Mouse (Mus musculus) midbrain, embryonic 14.5 days (tissue): ENCODE data around the gene Adrb1. TPM values are rescaled to one million over a fixed set of nuclear protein-coding genes. Genes with fewer than 3 reads are reported as not detected.

Experiments used
- ATAC-seq: fragments of 200-750 bp; cut with Nextera tagmentation; 2 replicates; pipeline ENCODE4 v1.8.0; 2017; ENCODE audit warnings: moderate number of reproducible peaks, moderate library complexity; ENCODE audit not compliant: low FRiP score, low TSS enrichment
- DNase-seq: peaks from one replicate; pipeline ENCODE4 v3.0.0-alpha.2; 2015
- H3K27ac ChIP-seq: fragments of 300-500 bp; sonication (generic); replicated peaks from 2 replicates; pipeline ENCODE4 v1.5.1; 2014; ENCODE audit warnings: mild to moderate bottlenecking, low read depth, low read length, moderate library complexity
- H3K27me3 ChIP-seq: fragments of 300-500 bp; sonication (generic); 2 replicates; pipeline ENCODE4 v1.6.1; 2014; ENCODE audit warnings: low read length, control low read depth, mixed read lengths; ENCODE audit not compliant: control insufficient read depth, insufficient read depth
- H3K36me3 ChIP-seq: fragments of 300-500 bp; sonication (generic); 2 replicates; pipeline ENCODE4 v1.6.1; 2014; ENCODE audit warnings: low read length, control low read depth; ENCODE audit not compliant: control insufficient read depth, insufficient read depth
- H3K4me1 ChIP-seq: fragments of 300-500 bp; sonication (generic); 2 replicates; pipeline ENCODE4 v1.6.1; 2014; ENCODE audit warnings: mild to moderate bottlenecking, antibody characterized with exemption, low read length, control low read depth; ENCODE audit not compliant: control insufficient read depth, insufficient read depth
- H3K4me2 ChIP-seq: fragments of 300-500 bp; sonication (generic); 2 replicates; pipeline ENCODE4 v1.6.1; 2014; ENCODE audit warnings: mild to moderate bottlenecking, low read length, moderate library complexity
- H3K4me3 ChIP-seq: fragments of 300-500 bp; sonication (generic); replicated peaks from 2 replicates; pipeline ENCODE4 v1.5.1; 2014; ENCODE audit warnings: low read depth, low read length
- H3K9ac ChIP-seq: fragments of 300-500 bp; sonication (generic); replicated peaks from 2 replicates; pipeline ENCODE4 v1.6.1; 2014; ENCODE audit warnings: mild to moderate bottlenecking, low read length, moderate library complexity
- H3K9me3 ChIP-seq: fragments of 300-500 bp; sonication (generic); 2 replicates; pipeline ENCODE4 v1.6.1; 2016; ENCODE audit warnings: low read length, control low read depth, mixed read lengths; ENCODE audit not compliant: control insufficient read depth
- WGBS: fragments of 180-500 bp; shearing (Covaris S2); extraction: QIAGEN DNeasy Blood & Tissue Kit; methylation state at CpG from one replicate; pipeline ENCODE4 v1.1.7; 2014; 5-methylcytosine and 5-hydroxymethylcytosine counted together
- polyA plus RNA-seq: library from polyadenylated mRNA; unstranded; fragments of >200 nt; fragmentation: Nextera tagmentation; extraction: Ambion mirVana; gene quantifications from 2 replicates; pipeline ENCODE4 v1.2.1, GENCODE M21; 2014

Gene Adrb1
- polyA plus RNA-seq, 1 experiment from 2014 or later = 0.91 TPM

- ATAC-seq (no peak), DNase-seq (no peak)
- H3K4me2 ChIP-seq = no peak overlapping the region
- H3K27me3 ChIP-seq = no peaks in the 10 kb centered on the region
- no peak overlapping the region for H3K9ac ChIP-seq
- no peaks in the 10 kb centered on the region for H3K36me3 ChIP-seq
- no peaks in the 10 kb centered on the region for H3K9me3 ChIP-seq
- H3K4me1 ChIP-seq = no peaks in the 10 kb centered on the region
- 88% methylated on average over 7 of the region's 7 CpGs for WGBS
- no peak overlapping the region for H3K4me3 ChIP-seq
- H3K27ac ChIP-seq = no peak overlapping the region
These were observed 36.5 kb upstream of the Adrb1 start for GRCm38 (mm10) chr19:56685515-56685914.

- no peak for DNase-seq
- H3K4me3 ChIP-seq = no peak overlapping the region
- ATAC-seq = no peak
- WGBS = 72% methylated on average over 12 of the region's 12 CpGs
- H3K36me3 ChIP-seq = no peaks in the 10 kb centered on the region
- H3K9ac ChIP-seq = no peak overlapping the region
- no peaks in the 10 kb centered on the region for H3K4me1 ChIP-seq
- no peak overlapping the region for H3K27ac ChIP-seq
- no peak overlapping the region for H3K4me2 ChIP-seq
- H3K27me3 ChIP-seq = no peaks in the 10 kb centered on the region
- H3K9me3 ChIP-seq = no peaks in the 10 kb centered on the region
These were observed 35.8 kb upstream of the Adrb1 start for GRCm38 (mm10) chr19:56686218-56686617.

- no peak overlapping the region for H3K4me2 ChIP-seq
- H3K4me1 ChIP-seq = no peaks in the 10 kb centered on the region
- no peaks in the 10 kb centered on the region for H3K9me3 ChIP-seq
- no peak for DNase-seq
- H3K36me3 ChIP-seq = no peaks in the 10 kb centered on the region
- H3K27me3 ChIP-seq = no peaks in the 10 kb centered on the region
- H3K4me3 ChIP-seq = no peak overlapping the region
- H3K27ac ChIP-seq = no peak overlapping the region
- WGBS = 81% methylated on average over 8 of the region's 8 CpGs
- ATAC-seq = no peak
- no peak overlapping the region for H3K9ac ChIP-seq
These were observed 34.9 kb upstream of the Adrb1 start for GRCm38 (mm10) chr19:56687026-56687635.

- ATAC-seq = no peak
- Histone ChIP-seq H3K27ac (no peak overlapping the region), H3K36me3 (no peaks in the 10 kb centered on the region), H3K27me3 (no peaks in the 10 kb centered on the region), H3K9ac (no peak overlapping the region), H3K9me3 (no peaks in the 10 kb centered on the region), H3K4me1 (no peaks in the 10 kb centered on the region), H3K4me3 (no peak overlapping the region), H3K4me2 (no peak overlapping the region)
- DNase-seq = no peak
- 86% methylated on average over 10 of the region's 10 CpGs for WGBS
These were observed 34.3 kb upstream of the Adrb1 start for GRCm38 (mm10) chr19:56687676-56688075.

GRCm38 (mm10) chr19:56688661-56689335 lies 33.2 kb upstream of the Adrb1 start:
- no peak overlapping the region for H3K4me3 ChIP-seq
- WGBS = 90% methylated on average over 12 of the region's 12 CpGs

GRCm38 (mm10) chr19:56689493-56689892 lies 32.5 kb upstream of the Adrb1 start:
- Histone ChIP-seq H3K27ac (no peak overlapping the region), H3K4me3 (no peak overlapping the region), H3K27me3 (no peaks in the 10 kb centered on the region), H3K4me2 (no peak overlapping the region), H3K36me3 (no peaks in the 10 kb centered on the region), H3K9ac (no peak overlapping the region), H3K9me3 (no peaks in the 10 kb centered on the region), H3K4me1 (no peaks in the 10 kb centered on the region)
- no peak for DNase-seq
- 92% methylated on average over 6 of the region's 6 CpGs for WGBS
- ATAC-seq = no peak

More at GRCm38 (mm10) chr19:56688661-56689335, 33.2 kb upstream of the Adrb1 start:
- no peaks in the 10 kb centered on the region for H3K4me1 ChIP-seq
- no peaks in the 10 kb centered on the region for H3K36me3 ChIP-seq
- H3K27ac ChIP-seq = no peak overlapping the region
- no peaks in the 10 kb centered on the region for H3K27me3 ChIP-seq
- H3K4me2 ChIP-seq = no peak overlapping the region
- H3K9ac ChIP-seq = no peak overlapping the region
- no peak for ATAC-seq
- DNase-seq = no peak
- H3K9me3 ChIP-seq = no peaks in the 10 kb centered on the region

- ATAC-seq (no peak), DNase-seq (no peak)
- no peaks in the 10 kb centered on the region for H3K9me3 ChIP-seq
- H3K4me2 ChIP-seq = no peak overlapping the region
- no peaks in the 10 kb centered on the region for H3K36me3 ChIP-seq
- no peak overlapping the region for H3K9ac ChIP-seq
- H3K27ac ChIP-seq = no peak overlapping the region
- H3K27me3 ChIP-seq = no peaks in the 10 kb centered on the region
- H3K4me3 ChIP-seq = no peak overlapping the region
- WGBS = 95% methylated on average over 3 of the region's 3 CpGs
- H3K4me1 ChIP-seq = no peaks in the 10 kb centered on the region
These were observed 30.9 kb upstream of the Adrb1 start for GRCm38 (mm10) chr19:56691103-56691502.

GRCm38 (mm10) chr19:56692451-56692850 lies 29.5 kb upstream of the Adrb1 start:
- DNase-seq (no peak), ATAC-seq (no peak)
- H3K9me3 ChIP-seq = no peaks in the 10 kb centered on the region
- no peak overlapping the region for H3K4me3 ChIP-seq
- H3K4me1 ChIP-seq = no peaks in the 10 kb centered on the region
- H3K27ac ChIP-seq = no peak overlapping the region
- no peak overlapping the region for H3K9ac ChIP-seq
- WGBS = 19% methylated on average over 5 of the region's 5 CpGs
- no peaks in the 10 kb centered on the region for H3K27me3 ChIP-seq
- no peak overlapping the region for H3K4me2 ChIP-seq
- no peaks in the 10 kb centered on the region for H3K36me3 ChIP-seq
